11 mouse cellular contexts compared by ENCODE assay signal in the genomic region with DNA sequence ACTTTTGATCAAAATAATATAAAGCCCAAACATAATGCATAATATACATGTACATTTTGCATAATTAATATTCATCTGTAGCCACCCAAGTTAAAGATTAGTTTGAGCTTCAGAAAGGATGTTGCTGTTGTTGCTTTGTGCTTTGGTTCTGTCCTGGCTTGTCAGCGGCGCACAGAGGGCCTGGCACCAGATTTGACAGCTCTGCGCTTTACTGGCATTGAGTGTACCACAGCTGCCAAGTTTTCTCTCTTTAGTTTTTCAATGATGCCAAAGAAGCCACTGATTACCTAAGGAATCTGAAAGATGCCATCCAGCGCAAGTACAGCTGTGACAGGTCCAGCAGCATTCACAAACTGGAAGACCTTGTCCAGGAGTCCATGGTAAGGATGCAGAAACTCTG.
"Had no signal": no experiment of that assay in that cellular context is flagged by ENCODE, and none has a peak within 500 bp of the region (broad histone marks: within the 10 kb centered on the region; RNA-seq: fewer than 3 reads in every experiment).

No protein-coding gene starts in this region.

- H3K27ac ChIP-seq: kidney, postnatal 0 days; limb, embryonic 13.5 days; liver, embryonic 14.5 days; midbrain, embryonic 12.5 days; neural tube, embryonic 15.5 days had no signal

- H3K9ac ChIP-seq: limb, embryonic 13.5 days; liver, embryonic 14.5 days; midbrain, embryonic 12.5 days; neural tube, embryonic 15.5 days had no signal

- H3K9me3 ChIP-seq: limb, embryonic 13.5 days; midbrain, embryonic 12.5 days; neural tube, embryonic 15.5 days had no signal

- H3K4me1 ChIP-seq: limb, embryonic 13.5 days; midbrain, embryonic 12.5 days had no signal

- H3K4me3 ChIP-seq: limb, embryonic 13.5 days; midbrain, embryonic 12.5 days; myocyte; neural tube, embryonic 15.5 days had no signal

- DNase-seq: kidney, postnatal 36 days; lung, adult 18-20 months; right cerebral cortex, adult 18-20 months; right cerebral cortex, postnatal 25 days; thymus, postnatal 4 days had no signal

- H3K4me2 ChIP-seq: limb, embryonic 13.5 days; midbrain, embryonic 12.5 days; neural tube, embryonic 15.5 days had no signal

- H3K27me3 ChIP-seq: limb, embryonic 13.5 days; midbrain, embryonic 12.5 days; neural tube, embryonic 15.5 days had no signal
